Mouse (Mus musculus) neural tube, embryonic 14.5 days (tissue): ENCODE results near the gene Kcnab3. TPM values are rescaled to one million over a fixed set of nuclear protein-coding genes. Genes with fewer than 3 reads are reported as not detected.

Experiments used
- ATAC-seq: fragments of 200-750 bp; cut with Nextera tagmentation; 2 replicates; pipeline ENCODE4 v1.8.0; 2017; ENCODE audit warnings: low read depth, mild to moderate bottlenecking, moderate TSS enrichment, moderate library complexity
- H3K27ac ChIP-seq: fragments of 300-500 bp; sonication (generic); 2 replicates; pipeline ENCODE4 v1.5.1; 2014; ENCODE audit warnings: low read depth, mild to moderate bottlenecking, control low read depth, low read length, moderate library complexity, mixed read lengths
- H3K27me3 ChIP-seq: fragments of 300-500 bp; sonication (generic); 2 replicates; pipeline ENCODE4 v1.6.1; 2014; ENCODE audit warnings: low read length; ENCODE audit not compliant: control insufficient read depth, insufficient read depth
- H3K36me3 ChIP-seq: fragments of 300-500 bp; sonication (generic); 2 replicates; pipeline ENCODE4 v1.6.1; 2014; ENCODE audit warnings: low read length, mixed read lengths; ENCODE audit not compliant: control insufficient read depth, insufficient read depth
- H3K4me1 ChIP-seq: fragments of 300-500 bp; sonication (generic); 2 replicates; pipeline ENCODE4 v1.6.1; 2014; ENCODE audit warnings: low read length; ENCODE audit not compliant: control insufficient read depth, insufficient read depth
- H3K4me2 ChIP-seq: fragments of 300-500 bp; sonication (generic); 2 replicates; pipeline ENCODE4 v1.6.1; 2014; ENCODE audit warnings: mild to moderate bottlenecking, low read depth, low read length, control low read depth
- H3K4me3 ChIP-seq: fragments of 300-500 bp; sonication (generic); 2 replicates; pipeline ENCODE4 v1.5.1; 2014; ENCODE audit warnings: low read depth, low read length, control low read depth, mixed read lengths
- H3K9ac ChIP-seq: fragments of 300-500 bp; sonication (generic); replicated peaks from 2 replicates; pipeline ENCODE4 v1.6.1; 2014; ENCODE audit warnings: low read depth, mild to moderate bottlenecking, control low read depth, low read length, mixed read lengths
- H3K9me3 ChIP-seq: fragments of 300-500 bp; sonication (generic); 2 replicates; pipeline ENCODE4 v1.6.1; 2016; ENCODE audit warnings: low read length; ENCODE audit not compliant: control insufficient read depth
- WGBS: fragments of 180-500 bp; shearing (Covaris S2); extraction: QIAGEN DNeasy Blood & Tissue Kit; methylation state at CpG from one replicate; pipeline ENCODE4 v1.1.7; 2014; 5-methylcytosine and 5-hydroxymethylcytosine counted together
- polyA plus RNA-seq: library from polyadenylated mRNA; unstranded; fragments of >200 nt; fragmentation: Nextera tagmentation; extraction: Ambion mirVana; gene quantifications from 2 replicates; pipeline ENCODE4 v1.2.1, GENCODE M21; 2014

The Kcnab3 gene
- polyA plus RNA-seq, 1 experiment from 2014 or later, result 5.7 TPM

DNA sequence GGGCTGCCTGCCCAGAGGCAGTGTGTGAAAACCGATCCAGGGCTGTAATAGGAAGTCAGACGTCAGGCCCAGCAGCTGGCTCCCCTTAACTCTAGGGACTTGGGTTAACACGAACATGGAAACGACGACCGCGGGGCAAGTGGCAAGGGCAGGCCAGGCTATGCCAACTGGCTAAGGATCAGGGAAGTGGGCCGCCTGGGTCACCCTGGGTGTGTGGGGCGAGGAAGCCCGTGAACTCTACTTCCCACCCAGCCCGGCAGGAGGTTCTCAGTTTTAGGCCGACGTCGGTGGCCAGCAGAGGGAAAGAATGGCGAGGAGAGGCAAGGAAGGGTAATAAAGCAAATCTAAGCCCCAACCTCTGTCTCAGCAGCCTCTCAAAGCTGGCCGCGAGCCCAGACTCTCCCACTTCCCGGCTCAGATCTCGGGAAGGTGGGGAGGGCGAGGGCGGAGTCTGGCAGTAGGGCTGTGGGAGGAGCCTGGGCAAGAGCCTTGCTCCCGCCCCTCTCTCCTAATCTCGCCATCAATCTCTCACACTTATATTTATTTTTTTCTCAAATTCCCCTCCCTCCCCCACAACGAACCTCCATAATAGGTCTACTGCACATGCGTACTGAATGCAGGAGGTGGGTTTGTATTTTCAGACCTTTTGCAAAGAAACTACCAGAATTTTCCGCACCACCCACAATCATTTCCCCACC lies 40.2 kb downstream of the Kcnab3 start:
- ATAC-seq, result peak; percentile 88
- Histone ChIP-seq H3K27ac (peak overlapping the region; percentile 100), H3K27me3 (no peaks in the 10 kb centered on the region), H3K9me3 (no peaks in the 10 kb centered on the region), H3K4me1 (peaks cover 44% of the 10 kb centered on the region), H3K4me2 (peak overlapping the region; percentile 98), H3K4me3 (peak overlapping the region; percentile 85), H3K9ac (peak overlapping the region; percentile 100), H3K36me3 (peaks cover 21% of the 10 kb centered on the region)
- under 1% methylated on average over 26 of the region's 26 CpGs for WGBS

DNA sequence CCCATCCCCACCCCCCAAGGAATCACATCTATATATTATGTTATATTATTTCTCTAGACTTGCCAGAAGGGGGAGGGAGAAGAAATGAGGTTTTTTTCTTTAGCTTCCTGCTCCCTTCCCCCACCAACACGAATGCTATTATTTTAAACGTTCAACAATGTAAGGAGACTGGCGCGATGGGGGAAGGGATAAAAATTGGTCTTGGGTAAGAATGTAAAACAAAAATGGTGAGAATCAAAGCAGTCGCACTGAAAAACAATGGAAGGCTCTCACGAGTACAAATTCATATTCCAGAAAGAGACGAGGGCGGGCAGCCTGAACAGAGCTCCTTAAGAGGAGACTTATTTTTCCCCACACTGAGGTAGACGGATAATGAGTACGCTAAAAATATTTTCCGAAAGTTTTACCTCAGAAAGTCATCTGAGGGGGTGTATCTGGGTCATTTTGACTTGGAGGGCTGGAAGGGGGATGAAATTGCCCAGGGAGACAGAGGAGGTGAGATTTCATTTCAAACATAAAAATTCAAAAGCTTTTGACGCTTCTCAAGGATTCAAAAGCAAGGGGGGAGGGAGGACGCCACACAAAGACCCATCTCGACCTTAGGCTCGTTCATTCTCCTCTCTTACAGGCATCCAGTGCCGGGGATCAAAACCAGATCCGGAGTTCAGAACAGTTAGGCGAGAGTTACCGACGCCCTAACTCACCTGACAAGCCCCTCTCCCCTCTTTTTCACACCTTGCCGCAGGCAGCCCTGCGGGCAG lies 41.0 kb downstream of the Kcnab3 start:
- H3K4me1 ChIP-seq, result peaks cover 51% of the 10 kb centered on the region
- under 1% methylated on average over 22 of the region's 22 CpGs for WGBS

DNA sequence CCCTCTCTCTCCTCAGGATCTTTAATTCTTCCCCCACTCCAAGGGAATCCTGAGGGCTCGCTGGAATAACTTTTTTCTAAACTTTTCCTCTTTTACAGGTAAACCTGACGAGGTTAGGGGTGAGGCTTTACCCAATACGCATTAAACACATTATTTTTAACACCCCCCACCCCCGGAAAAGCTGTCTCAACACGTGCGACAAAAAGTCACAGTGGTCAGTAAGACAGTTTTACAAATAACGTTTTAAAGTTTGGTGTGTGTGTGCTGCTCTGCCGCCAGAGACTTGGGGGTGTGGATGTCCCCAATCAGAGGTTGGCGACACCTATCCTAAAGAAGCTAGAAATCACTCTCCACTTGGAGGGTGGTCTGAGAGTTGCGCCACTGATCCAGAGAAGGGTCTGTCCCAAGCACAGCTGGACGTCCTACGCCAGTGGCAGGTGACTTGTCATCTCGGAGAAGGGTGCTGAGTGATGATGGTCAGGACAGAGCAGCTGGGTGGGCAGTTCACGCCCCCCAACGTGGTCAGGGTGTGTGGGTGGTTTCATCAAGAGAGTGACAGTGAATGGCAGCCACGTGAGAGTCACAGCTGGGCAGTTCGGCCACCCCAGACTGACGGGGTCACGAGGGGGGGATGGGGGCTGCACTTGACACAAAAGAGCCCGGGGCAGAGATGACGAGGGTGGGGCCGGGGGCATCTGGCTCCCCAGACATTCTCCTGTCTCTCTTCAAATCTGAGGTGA lies 41.7 kb downstream of the Kcnab3 start:
- Histone ChIP-seq H3K4me2 (peak overlapping the region; percentile 98), H3K27me3 (no peaks in the 10 kb centered on the region), H3K27ac (peak overlapping the region; percentile 100), H3K36me3 (peaks cover 8% of the 10 kb centered on the region; the same call in 1 of the 2 replicates), H3K4me3 (peak overlapping the region; percentile 85), H3K4me1 (peaks cover 56% of the 10 kb centered on the region), H3K9ac (peak overlapping the region; percentile 100), H3K9me3 (no peaks in the 10 kb centered on the region)
- no peak for ATAC-seq
- under 1% methylated on average over 22 of the region's 22 CpGs for WGBS

More for the DNA sequence above, 41.0 kb downstream of the Kcnab3 start:
- Histone ChIP-seq H3K4me3 (peak overlapping the region; percentile 85), H3K9ac (peak overlapping the region; percentile 100), H3K4me2 (peak overlapping the region; percentile 98), H3K27ac (peak overlapping the region; percentile 100), H3K36me3 (peaks cover 14% of the 10 kb centered on the region), H3K9me3 (no peaks in the 10 kb centered on the region), H3K27me3 (no peaks in the 10 kb centered on the region)
- no peak for ATAC-seq

DNA sequence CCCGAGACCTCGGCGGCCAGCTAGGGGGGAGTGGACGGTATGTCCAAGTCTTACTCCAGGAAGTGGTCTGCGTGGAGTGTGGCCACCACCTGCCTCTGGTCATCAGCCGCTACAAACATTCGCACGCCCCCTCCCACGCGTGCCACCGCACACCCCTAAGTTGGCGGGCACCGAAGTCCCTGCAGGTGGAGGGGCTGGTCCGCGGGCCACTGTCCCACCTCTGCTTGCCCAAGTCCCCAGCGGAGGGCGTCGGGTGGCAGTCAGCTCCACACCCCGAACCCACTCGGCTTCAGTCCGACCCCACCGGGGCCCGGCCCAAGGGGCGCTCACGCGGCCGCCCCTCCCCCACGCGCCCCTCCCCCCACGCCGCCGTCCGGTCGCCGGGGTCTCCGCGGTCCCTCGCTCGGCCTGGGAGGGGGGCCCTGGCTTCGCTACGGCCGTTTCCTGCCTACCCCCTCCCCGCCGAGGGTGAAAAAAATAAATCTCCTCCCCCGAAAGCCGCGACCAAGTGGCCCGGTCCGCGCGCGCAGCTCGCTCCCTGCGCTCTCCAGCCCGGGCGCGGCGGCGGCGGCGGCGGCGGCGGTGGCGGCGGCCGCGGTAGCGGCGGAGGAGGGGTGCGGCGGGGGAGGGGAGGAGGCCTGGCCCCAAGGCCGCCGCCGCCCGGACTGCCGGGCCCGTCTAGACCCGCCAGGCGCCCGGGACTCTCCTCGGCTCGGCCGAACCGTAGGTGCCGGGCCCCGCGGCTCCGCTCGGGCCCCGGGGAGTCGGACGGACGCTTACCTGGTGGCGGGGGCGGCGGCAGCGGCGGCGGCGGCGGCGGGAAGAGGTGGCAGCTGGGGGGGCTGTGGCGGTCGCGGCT lies 42.5 kb downstream of the Kcnab3 start:
- Histone ChIP-seq H3K9ac (peak overlapping the region; percentile 100), H3K27me3 (no peaks in the 10 kb centered on the region), H3K9me3 (no peaks in the 10 kb centered on the region), H3K27ac (peak overlapping the region; percentile 100), H3K4me1 (peaks cover 57% of the 10 kb centered on the region), H3K36me3 (0 out of 2 replicates have a peak, but pooled peaks cover 3% of the 10 kb centered on the region), H3K4me2 (peak overlapping the region; percentile 98), H3K4me3 (peak overlapping the region; percentile 85)
- WGBS, result under 1% methylated on average over 63 of the region's 106 CpGs
- no peak for ATAC-seq

DNA sequence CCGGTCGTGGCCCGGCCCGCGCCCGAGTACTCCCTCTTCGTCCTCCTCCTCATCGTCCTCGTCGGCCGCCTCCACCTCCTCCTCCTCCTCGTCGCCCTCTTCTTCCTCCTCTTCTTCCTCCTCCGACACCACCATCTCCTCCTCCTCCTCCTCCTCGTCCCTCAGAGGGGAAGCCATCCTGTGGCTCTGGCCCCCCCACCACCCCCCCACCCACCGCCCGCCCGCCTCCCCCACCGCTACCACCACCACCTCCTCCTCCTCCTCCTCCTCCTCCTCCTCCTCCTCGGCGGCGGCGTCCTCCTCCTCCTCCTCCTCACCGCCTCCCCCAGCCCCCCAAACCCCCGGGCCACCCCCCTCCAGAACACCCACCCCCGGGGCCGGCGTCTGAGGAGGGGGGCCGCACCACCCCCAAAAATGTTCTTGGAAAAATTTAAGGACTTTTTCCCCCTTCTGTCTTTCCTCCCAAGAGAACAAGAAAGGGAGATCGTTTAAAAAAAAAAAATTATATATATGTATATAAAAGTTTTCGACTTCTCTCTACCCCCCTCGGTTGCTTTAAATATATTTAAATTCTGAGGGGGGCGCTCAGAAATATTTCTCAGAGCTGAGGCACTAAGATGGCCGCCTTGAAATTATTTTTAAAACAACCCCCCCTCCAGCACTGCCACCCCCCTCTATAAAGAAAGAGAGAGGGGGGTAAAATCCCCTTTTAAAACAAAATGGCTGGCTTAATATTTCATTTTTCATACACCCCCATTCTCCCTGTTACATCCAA lies 43.3 kb downstream of the Kcnab3 start, which contains the start of gene Chd3:
Gene Chd3, minus strand, starts transcription at position 192 of the 775 bp plus-strand sequence.
- Histone ChIP-seq H3K9ac (peak within 1 kb of the TSS; percentile 100), H3K4me2 (peak within 1 kb of the TSS; percentile 98), H3K27ac (peak within 1 kb of the TSS; percentile 100), H3K4me3 (peak within 1 kb of the TSS; percentile 85), H3K9me3 (no peaks in the 10 kb centered on the region), H3K27me3 (no peaks in the 10 kb centered on the region), H3K36me3 (0 out of 2 replicates have a peak, but pooled peaks cover 3% of the 10 kb centered on the region), H3K4me1 (peaks cover 52% of the 10 kb centered on the region)
- ATAC-seq, result no peak
- WGBS, result 0% methylated on average over 17 of the region's 34 CpGs

DNA sequence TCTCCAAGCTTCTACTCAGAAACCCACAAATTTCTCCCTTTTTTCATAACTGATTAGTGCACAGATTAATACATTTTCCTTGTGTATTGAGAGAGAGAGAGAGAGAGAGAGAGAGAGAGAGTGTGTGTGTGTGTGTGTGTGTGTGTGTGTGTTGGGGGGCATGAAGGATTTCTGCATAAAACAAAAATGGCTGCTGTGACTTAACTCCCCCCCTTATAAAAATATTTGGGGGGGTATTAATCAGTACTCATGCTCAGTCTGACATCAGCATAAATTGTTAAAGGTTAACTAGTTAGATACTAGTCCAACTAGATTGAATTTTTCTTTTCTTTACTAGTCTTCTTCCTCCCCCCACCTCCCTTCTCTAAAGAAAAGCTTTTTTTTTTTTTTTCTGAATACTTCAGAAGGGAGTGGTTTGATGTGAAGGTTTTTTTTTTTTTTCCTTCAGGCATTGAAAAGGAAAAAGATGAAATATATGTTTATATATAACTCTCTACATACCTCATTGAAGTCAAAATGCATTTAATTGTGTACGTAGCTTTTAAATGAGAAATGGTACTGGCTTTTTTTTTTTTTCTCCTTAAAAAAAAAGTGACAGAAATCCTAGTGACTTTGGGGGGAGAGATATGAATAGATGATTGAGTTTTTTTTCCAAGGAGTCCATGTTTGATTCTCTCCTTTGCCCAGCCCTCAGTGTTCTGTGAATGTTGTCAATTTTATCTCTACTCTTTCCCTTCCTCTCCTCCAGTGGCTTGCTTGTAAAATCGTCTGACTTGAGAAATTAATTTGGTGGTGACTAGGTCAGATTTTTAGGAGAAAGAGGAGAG lies 44.1 kb downstream of the Kcnab3 start:
- Histone ChIP-seq H3K9me3 (no peaks in the 10 kb centered on the region), H3K36me3 (0 out of 2 replicates have a peak, but pooled peaks cover 3% of the 10 kb centered on the region), H3K9ac (peak overlapping the region; percentile 100), H3K4me3 (peak overlapping the region; percentile 85; the same call in 1 of the 2 replicates), H3K27me3 (no peaks in the 10 kb centered on the region), H3K27ac (peak overlapping the region; percentile 100), H3K4me1 (peaks cover 44% of the 10 kb centered on the region), H3K4me2 (peak overlapping the region; percentile 98)
- no peak for ATAC-seq
- WGBS, result 16% methylated on average over 2 of the region's 2 CpGs

DNA sequence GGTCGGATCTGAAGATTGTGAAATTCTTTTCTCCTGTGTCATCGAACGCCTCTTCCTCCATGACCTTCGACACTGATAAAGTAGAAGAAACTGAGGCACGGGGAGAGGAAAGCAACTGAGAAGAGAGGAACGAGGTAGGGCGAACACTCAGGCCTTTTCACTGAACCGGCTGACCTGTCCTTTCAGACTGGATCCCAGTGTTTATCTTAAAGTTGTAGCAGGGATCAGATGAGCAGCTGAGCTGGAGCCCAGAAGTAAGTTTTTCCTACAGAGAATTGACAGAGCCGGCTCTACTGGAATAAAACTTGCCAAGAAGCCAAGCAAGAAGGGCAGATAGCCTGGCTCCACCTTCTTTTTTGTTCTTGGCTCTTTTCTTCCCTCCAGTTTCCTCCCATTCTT lies 44.8 kb downstream of the Kcnab3 start:
- ATAC-seq, result no peak
- 0 out of 2 replicates have a peak, but pooled peaks cover 3% of the 10 kb centered on the region for H3K36me3 ChIP-seq
- peak overlapping the region; percentile 6; the same call in 1 of the 2 replicates for H3K4me3 ChIP-seq
- H3K4me1 ChIP-seq, result peaks cover 38% of the 10 kb centered on the region
- H3K9ac ChIP-seq, result no peak overlapping the region
- H3K4me2 ChIP-seq, result peak overlapping the region; percentile 34
- peak overlapping the region; percentile 64 for H3K27ac ChIP-seq
- H3K27me3 ChIP-seq, result no peaks in the 10 kb centered on the region
- 12% methylated on average over 9 of the region's 9 CpGs for WGBS
- H3K9me3 ChIP-seq, result no peaks in the 10 kb centered on the region
